8 mouse cellular contexts compared by ENCODE assay signal in the genomic region with DNA sequence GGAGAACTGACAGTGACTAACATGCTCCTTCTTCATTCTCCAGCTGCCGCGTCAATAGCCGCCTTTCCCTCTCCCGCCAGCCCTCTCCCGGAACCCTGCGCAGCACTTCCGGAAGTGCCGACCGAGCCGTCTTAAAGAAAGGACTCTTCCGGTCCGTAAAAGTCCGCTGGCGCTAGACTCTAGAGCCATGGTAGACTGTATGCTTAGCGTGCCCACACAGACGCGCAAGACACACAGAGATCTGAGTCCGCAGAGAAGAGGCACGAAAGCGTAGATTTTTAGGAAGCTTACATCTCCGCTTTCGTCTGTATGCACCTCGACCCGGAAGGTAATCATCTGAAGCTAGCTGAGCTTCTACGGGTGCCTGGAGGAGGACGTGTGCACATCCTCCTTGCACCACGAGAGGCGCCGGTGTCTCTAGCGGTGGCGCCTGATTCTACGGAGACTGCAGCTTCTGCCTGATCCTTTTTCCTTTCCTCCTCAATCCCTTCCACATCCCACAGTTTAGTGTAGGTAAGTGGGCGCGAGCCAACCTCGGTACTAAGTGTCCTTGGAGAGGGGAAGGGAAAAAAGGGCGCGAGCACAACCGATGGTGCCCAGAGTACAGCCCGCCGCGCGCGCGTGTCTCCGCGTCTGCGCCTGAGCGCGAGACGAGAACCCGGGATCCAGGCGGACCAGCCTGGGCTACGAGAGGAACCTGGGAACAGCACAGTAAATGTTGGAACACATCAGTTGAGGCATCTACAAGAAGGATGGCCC. TPM values are rescaled to one million over a fixed set of nuclear protein-coding genes. Genes with fewer than 3 reads are reported as not detected.
DNase-seq lines count a peak whose midpoint lies in the region; ATAC-seq lines count a peak whose summit lies in the region.

Gene Nudt5, plus strand, starts transcription at position 147 of the 759 bp plus-strand sequence.
Gene Cdc123, minus strand, starts transcription at position 292 of the 759 bp plus-strand sequence.

- H3K4me1 ChIP-seq in hindbrain, embryonic 12.5 days = peaks cover 14% of the 10 kb centered on the region

- H3K9ac ChIP-seq in hindbrain, embryonic 12.5 days = peak within 1 kb of the TSS; percentile 81

- peak; percentile 92 for DNase-seq in NIH3T3 (ENCODE audit: low read depth)
- peak; percentile 92 to 93 for DNase-seq in cerebellum, postnatal 10 days
- DNase-seq in frontal cortex, postnatal 10 days (ENCODE audit: low spot score in 2 of 2) = peak; percentile 88 to 89
- DNase-seq in layer of hippocampus, postnatal 14 days (ENCODE audit: low spot score in 2 of 2) = peak; percentile 92 to 93
- peak; percentile 83 for DNase-seq in lung, postnatal 14 days
- DNase-seq in retina, adult 2 months (ENCODE audit: low read depth, low spot score) = peak; percentile 93
- DNase-seq in thymus, postnatal 36 days = peak; percentile 84 to 85

- H3K27me3 ChIP-seq in hindbrain, embryonic 12.5 days = no peaks in the 10 kb centered on the region

- peak within 1 kb of the TSS; percentile 93 for H3K27ac ChIP-seq in hindbrain, embryonic 12.5 days

- no peaks in the 10 kb centered on the region for H3K9me3 ChIP-seq in hindbrain, embryonic 12.5 days (replicated peaks)

- H3K4me3 ChIP-seq in hindbrain, embryonic 12.5 days = peak within 1 kb of the TSS; percentile 66

- peaks cover 25% of the 10 kb centered on the region for H3K36me3 ChIP-seq in hindbrain, embryonic 12.5 days

- peak; percentile 97 for ATAC-seq in hindbrain, embryonic 12.5 days (ENCODE audit: low FRiP score)

- peak within 1 kb of the TSS; percentile 71 for H3K4me2 ChIP-seq in hindbrain, embryonic 12.5 days (replicated peaks)

- WGBS in hindbrain, embryonic 12.5 days = under 1% methylated on average over 53 of the region's 53 CpGs

RNA-seq across cellular contexts. Expression of gene Nudt5, which starts in this region (rescaled TPM):
- polyA plus RNA-seq in hindbrain, embryonic 12.5 days (2016; fragmentation: Nextera tagmentation; extraction: Ambion mirVana) = 55.7 and 61.0 TPM in 2 replicates
- total RNA-seq in layer of hippocampus, postnatal 14 days (2021) = 10 to 100 TPM; 19.3 to 20.0 TPM

RNA-seq across cellular contexts. Expression of gene Cdc123, which starts in this region (rescaled TPM):
- polyA plus RNA-seq in hindbrain, embryonic 12.5 days (2016; fragmentation: Nextera tagmentation; extraction: Ambion mirVana) = 299 and 352 TPM in 2 replicates
- 100 to 1,000 TPM; 124 to 129 TPM for total RNA-seq in layer of hippocampus, postnatal 14 days (2021)

Comparison
In these comparisons a context has a peak if more than half of its experiments do, and no peak if none do; other contexts are left out.
1. Peak in every context shown above with its lines: DNase-seq, ATAC-seq, H3K4me3 ChIP-seq and H3K27ac ChIP-seq.